Mouse (Mus musculus) thymus, adult 2 months (tissue): ENCODE data around the gene Akap13.

Experiments
- CTCF ChIP-seq: fragments of 200-500 bp; IDR thresholded peaks from 2 replicates; pipeline ENCODE4 v1.5.1; 2012; ENCODE audit warnings: mild to moderate bottlenecking, control low read depth, low read length, moderate library complexity, borderline replicate concordance; ENCODE audit not compliant: control insufficient read depth, poor library complexity, insufficient read depth; ENCODE audit errors: extremely low read depth
- POLR2A ChIP-seq: fragments of 200-500 bp; IDR thresholded peaks from 2 replicates; pipeline ENCODE4 v1.6.1; 2012; ENCODE audit warnings: mild to moderate bottlenecking, low read length, control low read depth, moderate library complexity; ENCODE audit not compliant: control insufficient read depth, poor library complexity, insufficient read depth; ENCODE audit errors: extremely low read depth

- TF ChIP-seq CTCF (no peak), POLR2A (no peak)
These were observed 65.9 kb downstream of the Akap13 start for GRCm38 (mm10) chr7:75521199-75521598.
